Mouse (Mus musculus): ENCODE results near the gene Fem1b.

GRCm38 (mm10) chr9:62758288-62758687 is 53.4 kb downstream of the Fem1b start:
- TF ChIP-seq CTCF (IDR thresholded peaks at IDR 0.05; ENCODE audit: control insufficient read depth, insufficient read depth, low read length), result no peak
- TF ChIP-seq POLR2A (IDR thresholded peaks at IDR 0.05; ENCODE audit: borderline replicate concordance, control insufficient read depth, low read depth, low read length), result no peak
